Comparison of ENCODE assay signal across 10 mouse cellular contexts in genomic region chr19:53450624-53451387, GRCm38 (mm10).
A peak's percentile ranks its signal among the peaks of the same experiment; 100 is the strongest.
DNase-seq lines count a peak whose midpoint lies in the region; ATAC-seq lines count a peak whose summit lies in the region.
"Had no signal": no experiment of that assay in that cellular context is flagged by ENCODE, and none has a peak within 500 bp of the region (broad histone marks: within the 10 kb centered on the region; RNA-seq: fewer than 3 reads in every experiment).

No protein-coding gene starts in this region.

- H3K9ac ChIP-seq in intestine, embryonic 15.5 days, result no peak overlapping the region

- DNase-seq in heart, embryonic 10.5 days (ENCODE audit: low spot score), result no peak
- no peak for DNase-seq in heart, postnatal 14 days
- DNase-seq in urinary bladder, adult 18-20 months (ENCODE audit: low spot score in 2 of 2), result peak; percentile 43 to 77
- no peak for DNase-seq in urinary bladder, postnatal 4 days (ENCODE audit: low spot score in 2 of 2)
- peak; percentile 28 for DNase-seq in urinary bladder, postnatal 25 days (ENCODE audit: low spot score)
- DNase-seq in kidney, postnatal 14 days, result no peak
- no peak for DNase-seq in midbrain, embryonic 10.5 days (ENCODE audit: low spot score)
- DNase-seq: heart, postnatal 4 days; right cerebral cortex, postnatal 4 days had no signal

- H3K9me3 ChIP-seq in heart, embryonic 10.5 days, result no peaks in the 10 kb centered on the region
- H3K9me3 ChIP-seq in intestine, embryonic 15.5 days, result no peaks in the 10 kb centered on the region
- no peaks in the 10 kb centered on the region for H3K9me3 ChIP-seq in midbrain, embryonic 10.5 days (replicated peaks)

- intact Hi-C loops in heart, postnatal 14 days (cut with DNase I), result no loop called here

- H3K4me1 ChIP-seq in heart, embryonic 10.5 days, result peaks cover 53% of the 10 kb centered on the region
- peaks cover 42% of the 10 kb centered on the region for H3K4me1 ChIP-seq in intestine, embryonic 15.5 days (replicated peaks)
- peaks cover 23% of the 10 kb centered on the region for H3K4me1 ChIP-seq in midbrain, embryonic 10.5 days

- no peaks in the 10 kb centered on the region for H3K36me3 ChIP-seq in heart, embryonic 10.5 days
- no peaks in the 10 kb centered on the region for H3K36me3 ChIP-seq in intestine, embryonic 15.5 days
- no peaks in the 10 kb centered on the region for H3K36me3 ChIP-seq in midbrain, embryonic 10.5 days

- WGBS in heart, embryonic 10.5 days, result 76% methylated on average over 16 of the region's 17 CpGs
- 58% methylated on average over 17 of the region's 17 CpGs for WGBS in intestine, embryonic 15.5 days
- WGBS in midbrain, embryonic 10.5 days, result 87% methylated on average over 17 of the region's 17 CpGs

- H3K4me3 ChIP-seq in heart, embryonic 10.5 days, result no peak overlapping the region
- no peak overlapping the region for H3K4me3 ChIP-seq in intestine, embryonic 15.5 days (replicated peaks)
- H3K4me3 ChIP-seq in midbrain, embryonic 10.5 days, result no peak overlapping the region

- peaks cover 19% of the 10 kb centered on the region; the same call in 1 of the 2 replicates for H3K27me3 ChIP-seq in heart, embryonic 10.5 days (ENCODE audit: insufficient read depth, poor library complexity, severe bottlenecking)
- H3K27me3 ChIP-seq in intestine, embryonic 15.5 days (replicated peaks), result no peaks in the 10 kb centered on the region
- H3K27me3 ChIP-seq in midbrain, embryonic 10.5 days (ENCODE audit: low read depth, poor library complexity, severe bottlenecking), result peaks cover 13% of the 10 kb centered on the region

- no peak overlapping the region for H3K4me2 ChIP-seq in intestine, embryonic 15.5 days (replicated peaks)

- ATAC-seq in intestine, embryonic 15.5 days, result peak; percentile 32

- H3K27ac ChIP-seq in heart, embryonic 10.5 days, result peak overlapping the region; percentile 52; the same call in 1 of the 2 replicates
- no peak overlapping the region; the same call in 1 of the 2 replicates for H3K27ac ChIP-seq in intestine, embryonic 15.5 days
- H3K27ac ChIP-seq in midbrain, embryonic 10.5 days (replicated peaks), result no peak overlapping the region

Comparison
In these comparisons a context has a peak if more than half of its experiments do, and no peak if none do; other contexts are left out.
1. DNase-seq: peak in urinary bladder, adult 18-20 months (2 of 2) and urinary bladder, postnatal 25 days (single experiment); none in heart, embryonic 10.5 days (single experiment), heart, postnatal 14 days (0 of 2), urinary bladder, postnatal 4 days (0 of 2), kidney, postnatal 14 days (single experiment) and midbrain, embryonic 10.5 days (single experiment).